Mouse (Mus musculus) CH12F3 (cell line): Measurements from ENCODE around the gene Tead3.

ENCODE experiments used
- in situ Hi-C: fragments of 300-500 bp; cut with MboI; formaldehyde crosslinking; loops from 2 replicates; pipeline ENCODE4 v1.14.3; 2020; ENCODE audit warnings: low sequenced_read_pairs

The Tead3 gene

DNA sequence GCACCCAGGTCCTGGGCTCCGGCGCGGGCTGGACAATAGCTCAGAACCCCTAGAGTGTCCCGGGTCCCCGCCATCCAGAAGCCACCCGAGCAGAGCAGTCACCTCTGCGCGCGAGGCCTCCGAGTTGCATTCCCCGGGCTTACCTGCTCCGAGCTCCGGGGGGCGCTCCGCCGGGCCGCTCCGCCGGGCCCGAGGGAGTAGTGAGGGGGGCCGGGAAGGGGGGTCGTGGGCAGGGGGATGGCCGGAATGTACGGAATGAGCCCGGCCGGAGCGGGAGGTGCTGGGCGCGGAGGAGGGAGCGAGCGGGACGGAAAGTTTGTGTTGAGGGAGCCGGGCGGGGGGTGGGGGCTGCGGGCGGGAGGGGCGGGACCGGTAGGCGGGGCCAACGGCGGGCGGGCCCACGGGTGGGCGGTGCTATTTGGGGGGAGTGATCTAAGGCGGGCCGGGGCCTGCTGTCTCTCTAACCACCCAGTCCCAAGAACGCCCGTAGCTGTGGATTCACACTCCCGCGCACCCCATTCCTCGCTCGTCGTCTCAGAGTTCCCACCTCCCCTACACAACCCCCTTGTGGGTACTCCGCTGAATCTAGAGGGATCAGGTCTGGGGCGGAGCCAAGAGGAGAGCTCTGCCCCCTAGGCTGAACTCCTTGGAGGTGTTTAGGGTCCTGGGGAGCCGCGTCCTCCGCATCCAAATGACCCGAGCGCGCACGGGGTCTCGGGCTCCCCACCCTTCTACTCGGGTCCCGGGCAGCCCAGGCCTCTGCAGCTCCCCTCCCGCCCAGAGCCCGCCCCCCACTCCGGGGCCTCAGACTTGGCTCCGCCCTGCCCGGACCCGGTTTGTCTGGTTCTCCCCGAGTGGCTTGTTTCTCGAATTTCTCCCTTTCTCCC, at the start of gene Tead3:
TSS of gene Tead3 (minus strand) at position 352 of the 887 bp plus-strand sequence.
- in situ Hi-C loops: no loop called here

DNA sequence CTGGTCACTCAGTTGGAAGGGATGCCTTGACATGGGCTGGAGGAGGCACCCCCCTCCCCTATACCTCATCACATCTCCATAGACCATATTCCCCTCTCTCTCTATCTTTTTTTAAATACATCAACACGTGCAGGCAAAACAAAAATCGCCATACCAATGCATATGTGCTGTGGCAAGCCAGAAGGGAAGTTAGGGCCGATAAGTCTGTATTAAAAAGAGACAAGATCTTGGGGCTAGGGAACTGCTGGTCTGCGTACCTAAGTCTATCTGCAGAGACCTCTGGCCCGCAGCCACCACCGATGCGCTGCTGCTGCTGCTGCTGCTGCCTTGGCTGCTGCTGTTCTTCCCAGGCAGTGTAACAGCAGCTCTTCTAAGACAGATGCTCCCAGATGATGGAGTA, 44.4 kb upstream of the Tead3 start:
- in situ Hi-C loops: no loop called here

DNA sequence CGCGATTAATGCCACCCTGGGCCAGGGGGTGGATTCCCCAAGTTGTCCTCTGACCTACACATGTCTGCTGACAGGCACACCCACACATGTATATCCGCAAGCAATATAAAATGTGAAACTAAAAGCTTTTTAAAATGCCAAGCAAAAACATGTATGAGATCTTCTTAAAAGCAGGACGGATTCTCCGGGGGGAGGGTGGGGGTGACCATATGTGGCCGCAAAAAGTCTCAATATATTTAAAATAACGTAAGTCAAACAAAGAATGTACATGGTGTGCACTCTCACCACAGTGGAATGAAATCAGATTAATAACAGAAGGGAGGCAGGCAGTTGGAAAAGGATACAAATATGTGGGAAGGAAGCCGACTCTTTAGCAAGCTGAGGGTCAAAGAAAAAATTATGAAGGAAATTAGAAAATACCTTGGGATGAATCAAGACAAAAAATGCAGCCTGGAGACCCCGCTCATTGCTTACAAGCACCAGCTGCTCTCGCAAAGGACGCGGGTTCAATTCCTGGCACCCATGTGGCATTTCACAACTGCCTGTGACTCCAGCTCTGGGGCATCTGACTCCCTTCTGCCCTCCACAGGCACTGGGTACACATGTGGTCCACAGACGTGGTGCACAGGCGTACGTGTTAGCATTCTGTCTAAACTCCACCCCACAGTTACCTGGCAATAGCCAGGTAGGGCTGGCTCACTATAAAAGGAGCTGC, 43.6 kb upstream of the Tead3 start:
- in situ Hi-C loops: no loop called here

DNA sequence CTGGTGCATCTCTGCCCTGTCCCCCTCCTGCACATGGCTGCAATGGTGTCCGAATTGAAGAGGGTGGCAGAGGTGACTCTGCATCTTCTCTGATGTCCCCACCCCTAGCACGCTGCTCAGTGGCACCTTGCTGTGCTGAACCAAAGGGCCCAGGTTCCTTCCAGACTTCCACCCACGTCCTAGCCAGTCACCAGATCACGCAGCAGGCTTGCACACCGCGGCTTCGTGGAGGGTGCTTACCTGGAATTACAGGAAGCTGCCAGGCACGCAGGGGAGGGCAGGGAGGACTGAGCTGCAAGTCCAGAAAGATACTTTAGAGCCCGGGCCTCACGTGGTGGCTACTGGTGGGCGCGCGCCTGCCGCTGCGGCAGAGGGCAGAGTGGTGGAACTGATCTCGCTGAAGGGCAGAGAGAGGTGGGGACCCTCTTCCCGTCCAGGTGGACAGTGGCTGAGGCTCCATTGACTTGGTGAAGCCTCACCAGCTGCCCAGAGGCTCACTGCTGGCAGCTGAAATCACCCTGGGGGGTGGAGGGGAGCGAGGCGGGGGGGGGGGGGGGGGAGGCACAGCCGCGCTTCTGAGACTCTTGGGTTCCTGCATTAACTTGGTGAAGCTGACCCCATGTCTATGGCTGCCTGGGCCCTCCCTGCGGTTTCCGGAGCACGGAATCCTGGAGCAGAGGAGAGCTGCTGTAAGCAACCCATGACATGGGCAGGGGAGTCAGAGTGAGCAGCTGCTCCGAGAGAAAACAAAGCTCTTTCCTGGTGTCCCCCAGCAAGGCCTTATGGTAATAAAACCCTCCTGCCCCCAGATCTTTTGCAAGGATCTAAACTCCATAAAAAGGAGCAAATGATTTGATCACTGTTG, 41.2 kb upstream of the Tead3 start:
- in situ Hi-C loops: no loop called here

DNA sequence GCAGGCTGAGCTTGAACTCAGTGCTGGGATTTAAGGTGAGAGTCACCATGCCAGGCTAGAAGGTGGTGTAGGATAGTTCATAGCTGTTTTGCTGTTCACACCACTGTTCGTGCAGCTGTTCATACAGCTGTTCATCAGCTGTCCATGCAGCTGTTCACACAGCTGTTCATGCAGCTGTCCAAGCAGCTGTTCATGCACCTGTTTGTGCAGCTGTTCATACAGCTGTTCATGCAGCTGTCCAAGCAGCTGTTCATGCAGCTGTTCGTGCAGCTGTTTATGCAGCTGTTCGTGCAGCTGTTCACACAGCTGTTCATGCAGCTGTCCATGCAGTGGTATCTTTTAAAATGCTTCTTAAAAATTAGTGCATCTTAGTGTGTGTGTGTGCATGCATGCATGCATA, 37.9 kb upstream of the Tead3 start:
- in situ Hi-C loops: loop anchor here (10.0 kb wide), 1 partner anchor 146 kb away; the partner anchor contains the start of gene Armc12

DNA sequence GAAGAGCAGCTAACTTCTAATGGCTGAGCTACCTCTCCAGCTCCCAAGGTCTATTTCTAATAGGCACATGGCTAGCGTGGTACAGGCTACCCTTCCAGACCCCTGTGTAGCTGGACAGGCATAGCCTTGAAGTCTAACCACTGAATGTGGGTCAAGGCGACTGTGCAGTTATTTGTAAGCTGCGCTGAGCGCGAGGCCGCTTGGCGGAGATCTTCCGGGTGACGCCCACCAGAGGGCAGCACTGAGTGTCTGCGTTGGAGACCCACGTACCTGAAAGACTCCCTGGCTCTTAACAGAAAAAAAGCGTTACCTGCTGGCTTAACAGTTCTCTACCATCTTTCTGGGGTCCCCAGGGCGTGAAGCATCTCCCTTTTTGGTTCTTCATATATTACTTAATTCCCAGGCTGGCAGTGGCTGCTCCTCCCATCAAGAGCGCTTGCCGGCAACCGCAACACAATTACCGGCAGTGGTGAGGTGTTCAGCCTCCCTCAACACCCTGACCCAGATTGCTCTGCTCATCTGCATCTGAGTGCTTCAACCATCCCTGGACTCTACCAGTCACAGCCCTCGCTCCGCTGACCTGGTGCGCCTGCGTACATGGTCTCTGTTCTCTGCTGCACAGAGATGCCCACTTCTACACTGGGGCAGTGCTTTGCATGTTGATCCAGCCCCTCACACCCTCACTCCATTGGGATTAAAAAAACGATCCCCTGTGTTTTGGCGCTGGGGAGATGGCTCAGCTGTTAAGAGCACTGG, 35.7 kb upstream of the Tead3 start:
- in situ Hi-C loops: loop anchor here (10.0 kb wide), 1 partner anchor 148 kb away; the partner anchor contains the start of gene Armc12

DNA sequence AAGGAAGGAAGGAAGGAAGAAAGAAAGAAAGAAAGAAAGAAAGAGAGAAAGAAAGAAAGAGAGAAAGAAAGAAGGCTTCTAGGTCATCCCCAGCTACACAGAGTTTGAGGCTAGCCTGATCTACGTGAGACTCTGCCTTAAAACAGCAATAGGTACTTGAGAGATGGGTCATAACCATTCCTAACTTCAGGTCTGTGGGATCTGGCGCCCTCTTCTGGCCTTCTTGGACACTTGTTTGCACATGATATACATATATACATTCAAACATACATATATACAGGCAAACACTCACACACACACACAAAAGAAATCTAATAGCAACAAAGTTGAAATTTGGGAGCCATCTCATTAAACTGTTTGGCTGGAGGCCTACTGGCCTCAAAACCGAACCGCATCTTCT, 33.7 kb upstream of the Tead3 start:
- in situ Hi-C loops: loop anchor here (10.0 kb wide), 1 partner anchor 151 kb away; the partner anchor contains the start of gene Armc12

DNA sequence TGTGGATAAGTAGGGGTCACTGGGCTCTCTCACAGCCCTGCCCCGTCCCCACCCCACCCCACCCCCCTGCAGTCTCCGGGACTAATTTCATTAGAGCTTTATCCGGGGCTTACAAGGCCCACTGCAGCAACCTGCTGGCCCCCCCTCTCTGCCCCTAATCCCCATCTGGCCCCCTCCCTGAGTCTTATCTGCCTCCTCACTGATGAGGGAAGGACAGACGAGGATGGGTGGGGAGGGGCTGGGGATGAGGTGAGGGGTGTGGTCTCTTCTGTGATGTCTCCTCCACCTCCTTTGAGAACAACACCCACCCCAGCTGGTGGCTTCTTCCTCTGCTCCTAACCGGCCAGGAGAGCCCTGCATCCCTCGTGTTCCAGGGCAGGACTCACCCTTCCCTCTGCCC, 29.6 kb upstream of the Tead3 start:
- in situ Hi-C loops: loop anchor here (10.0 kb wide), 1 partner anchor 155 kb away; the partner anchor contains the start of gene Armc12

DNA sequence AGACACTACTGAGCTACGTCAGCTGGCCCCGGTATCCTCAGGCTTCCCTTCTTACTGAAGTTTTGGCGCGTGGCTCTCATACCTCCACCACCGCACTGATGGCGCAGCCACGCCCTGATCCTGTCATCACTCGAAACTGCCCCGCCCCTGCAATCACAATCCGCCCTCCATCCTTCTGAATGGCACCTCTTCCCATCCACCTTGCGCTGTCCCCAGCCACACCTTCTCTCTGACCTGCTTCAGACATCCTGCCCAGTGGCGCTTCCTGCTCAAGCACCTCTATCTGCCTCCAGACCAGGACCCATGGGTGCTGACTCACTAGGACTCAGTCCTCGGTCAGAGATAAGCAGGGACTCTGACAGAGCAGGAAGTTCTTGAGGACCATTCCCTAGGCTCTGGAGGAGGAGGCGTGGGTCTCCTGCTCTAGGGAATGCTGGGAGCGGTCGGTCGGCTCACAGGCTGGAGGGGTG, 25.0 kb upstream of the Tead3 start:
- in situ Hi-C loops: no loop called here

DNA sequence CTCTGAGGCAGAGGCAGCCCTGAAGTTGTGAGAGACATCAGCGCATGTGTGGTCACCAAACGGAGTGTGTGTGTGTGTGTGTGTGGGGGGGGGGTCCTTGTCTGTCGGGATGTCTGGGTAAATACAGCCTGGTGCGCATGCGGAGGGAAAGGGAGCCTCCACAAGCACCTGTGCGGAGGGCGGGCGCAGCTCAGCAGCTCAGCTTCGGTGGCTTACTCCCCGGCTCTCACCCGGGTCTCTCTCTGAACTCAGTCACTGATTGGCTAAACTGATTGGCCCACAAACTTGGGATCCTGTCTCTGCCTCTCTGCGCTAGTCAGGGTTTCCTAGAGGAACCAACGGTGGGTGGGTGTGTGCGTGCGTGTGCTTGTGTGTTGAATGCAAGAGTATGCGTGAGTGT, 23.9 kb upstream of the Tead3 start:
- in situ Hi-C loops: no loop called here

DNA sequence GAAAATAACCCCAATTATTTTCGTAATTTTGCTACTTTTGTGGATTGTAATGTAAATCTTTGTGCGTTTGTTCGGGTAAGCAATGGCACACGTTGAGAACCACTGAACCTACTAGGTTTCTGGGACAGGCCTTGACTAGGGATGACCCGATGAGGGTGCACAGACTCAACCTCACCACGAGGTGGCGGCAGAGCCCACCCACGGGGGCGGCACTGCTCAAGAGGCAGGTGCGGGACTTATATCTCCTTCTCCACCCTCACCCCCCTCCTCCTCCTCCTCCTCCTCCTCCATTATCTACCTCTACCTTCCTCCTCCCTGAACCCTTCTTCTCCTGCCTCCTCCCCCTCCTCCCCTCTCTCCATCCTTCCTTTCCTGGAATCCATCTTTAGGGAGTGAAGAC, 23.2 kb upstream of the Tead3 start:
- in situ Hi-C loops: no loop called here

DNA sequence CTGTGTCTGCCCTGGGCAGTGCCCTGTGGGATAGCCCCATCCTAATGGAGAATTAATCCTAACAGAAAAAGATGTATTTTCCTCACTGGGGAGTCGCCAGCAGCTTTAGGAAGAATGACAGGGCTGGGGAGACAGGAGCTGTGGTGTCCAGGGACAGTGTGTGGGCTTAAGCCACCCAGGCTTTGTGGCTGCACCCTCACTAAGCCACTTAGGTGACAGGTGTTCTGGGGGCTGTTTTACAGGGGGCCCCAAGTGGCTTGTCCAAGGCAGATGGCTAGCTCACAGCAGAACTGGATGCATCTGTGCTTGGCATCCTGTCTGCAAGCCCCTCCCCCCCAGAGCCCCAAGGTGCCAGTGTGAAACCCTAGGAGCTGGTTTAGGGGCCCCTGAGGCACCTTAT, 21.3 kb upstream of the Tead3 start:
- in situ Hi-C loops: no loop called here

DNA sequence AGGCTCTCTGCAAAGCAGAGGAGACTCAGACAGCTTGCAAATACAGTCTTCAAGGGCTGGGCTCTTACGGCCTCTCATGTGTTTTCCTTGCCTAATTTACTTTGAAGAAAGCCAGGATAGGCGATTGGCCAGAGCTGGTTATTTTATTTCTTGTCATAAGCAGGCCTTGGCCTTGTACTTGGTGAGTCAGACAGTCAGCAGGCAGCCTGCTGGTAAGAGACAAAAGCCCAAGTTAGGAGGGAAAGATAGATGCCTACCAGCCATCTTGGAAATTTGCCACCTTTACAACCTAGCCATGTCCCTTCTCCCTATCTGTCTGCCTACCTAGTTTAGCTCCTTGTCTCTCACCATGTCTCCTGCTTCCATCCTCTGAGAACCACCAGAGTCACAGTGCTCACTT, 20.7 kb upstream of the Tead3 start:
- in situ Hi-C loops: no loop called here

DNA sequence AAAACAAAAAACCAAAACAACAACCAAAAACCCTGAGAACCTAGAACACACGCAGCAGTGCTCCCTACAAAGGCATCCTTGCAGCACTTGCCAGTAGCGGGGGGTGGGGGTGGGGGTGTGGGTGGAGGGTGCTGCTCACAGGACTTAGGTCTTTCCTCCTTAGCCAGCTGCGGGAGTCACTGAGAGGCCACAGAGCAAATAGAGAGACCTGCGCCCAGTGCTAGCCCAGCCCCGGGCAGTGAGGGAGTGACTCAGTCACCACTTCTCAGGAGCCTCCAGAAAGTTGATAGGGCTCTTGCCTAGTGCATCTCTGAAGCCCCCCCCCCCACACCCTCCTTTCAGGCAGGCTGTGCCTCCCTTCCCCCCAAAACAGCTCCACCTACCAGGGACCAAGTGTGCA, 18.4 kb upstream of the Tead3 start:
- in situ Hi-C loops: no loop called here

DNA sequence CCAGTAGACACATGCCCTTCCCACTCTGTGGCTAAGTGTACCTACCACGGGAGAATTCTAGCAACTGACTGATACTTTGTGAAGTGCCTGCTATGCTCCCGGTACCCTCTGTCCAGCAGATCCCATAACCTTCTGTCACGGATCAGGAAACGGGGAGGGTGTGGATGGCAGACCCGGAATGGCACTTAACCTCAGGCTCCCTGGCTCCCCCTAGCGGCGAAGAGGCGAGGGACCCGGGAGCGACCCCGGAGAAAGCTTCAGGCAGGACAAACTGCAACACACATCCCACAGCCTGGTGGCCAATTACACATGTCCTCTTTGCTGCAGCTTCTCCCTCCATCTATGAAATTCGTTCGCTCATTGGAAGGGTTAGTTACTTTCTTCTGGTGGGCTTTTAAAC, 17.8 kb upstream of the Tead3 start:
- in situ Hi-C loops: no loop called here

DNA sequence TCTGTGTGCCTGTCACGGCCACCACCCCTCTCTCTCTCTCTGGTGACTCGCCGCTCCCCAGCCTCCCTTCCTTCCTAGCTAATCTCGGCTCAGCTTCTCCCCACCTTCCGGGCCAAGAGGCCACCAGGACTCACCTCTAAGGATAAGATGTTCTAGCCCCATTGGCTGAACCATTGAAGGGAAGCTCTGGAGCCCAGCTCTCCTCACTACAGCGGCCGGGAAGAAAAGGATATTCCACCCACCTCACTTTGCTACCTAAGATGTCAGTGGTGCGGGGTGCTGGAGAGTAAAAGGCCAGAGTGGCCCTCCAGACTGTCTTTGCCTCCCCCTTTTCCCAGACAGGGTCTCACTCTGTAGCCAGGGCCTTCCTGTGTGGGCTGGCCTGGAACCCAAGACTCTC, 14.5 kb upstream of the Tead3 start, which contains the start of gene Tulp1:
TSS of gene Tulp1 (minus strand) at position 101 of the 400 bp plus-strand sequence.
- in situ Hi-C loops: no loop called here

DNA sequence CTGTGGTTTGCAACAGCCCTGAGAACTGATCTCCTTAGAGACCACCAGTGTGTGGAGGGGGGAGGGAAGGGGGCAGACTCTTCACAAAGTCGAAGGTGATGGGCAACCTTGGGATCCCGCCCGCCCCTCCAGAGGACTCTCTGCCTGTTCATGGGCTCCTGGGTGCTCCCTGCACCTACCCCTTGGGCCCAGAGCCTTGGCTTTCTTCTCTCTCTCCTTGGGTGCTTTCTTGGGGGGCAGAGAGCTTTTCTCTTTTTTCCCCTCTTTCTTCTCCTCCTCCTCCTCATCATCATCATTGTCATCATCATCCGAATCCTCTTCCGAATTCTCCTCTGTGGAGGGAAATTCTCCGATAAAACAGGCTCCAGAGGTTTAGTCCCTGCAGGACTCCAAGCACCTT, 12.9 kb upstream of the Tead3 start:
- in situ Hi-C loops: no loop called here

DNA sequence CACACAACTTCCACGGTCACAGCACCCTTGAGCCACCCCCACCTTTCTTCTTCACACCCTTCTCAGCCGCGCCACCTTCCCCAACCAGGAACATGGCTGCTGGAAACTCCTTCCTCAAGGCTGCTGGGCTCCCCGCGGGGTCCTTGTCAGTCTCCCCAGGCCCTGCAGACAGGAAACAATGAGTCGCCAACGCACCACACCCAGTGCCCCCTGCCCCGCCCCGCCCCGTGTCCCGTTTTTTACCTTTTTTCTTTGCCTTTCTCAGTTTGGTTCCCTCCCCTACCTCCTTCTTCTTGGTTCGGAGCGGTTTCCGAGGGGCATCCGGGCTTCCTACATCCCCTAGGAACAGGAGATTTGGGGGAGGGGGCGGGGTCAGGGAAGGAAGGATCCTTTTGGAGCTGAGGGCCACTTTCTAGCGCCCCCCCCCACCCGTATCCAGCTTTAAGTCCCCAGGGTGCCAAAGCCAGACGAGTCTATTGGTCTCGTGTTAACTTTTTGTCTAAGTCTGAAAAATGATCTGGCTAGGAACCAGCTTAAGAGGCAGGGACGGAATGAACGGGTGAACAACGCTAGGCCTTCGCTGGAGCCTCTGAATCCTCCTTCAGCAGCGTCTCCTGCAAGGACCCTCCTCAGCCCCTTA, 12.2 kb upstream of the Tead3 start:
- in situ Hi-C loops: no loop called here

DNA sequence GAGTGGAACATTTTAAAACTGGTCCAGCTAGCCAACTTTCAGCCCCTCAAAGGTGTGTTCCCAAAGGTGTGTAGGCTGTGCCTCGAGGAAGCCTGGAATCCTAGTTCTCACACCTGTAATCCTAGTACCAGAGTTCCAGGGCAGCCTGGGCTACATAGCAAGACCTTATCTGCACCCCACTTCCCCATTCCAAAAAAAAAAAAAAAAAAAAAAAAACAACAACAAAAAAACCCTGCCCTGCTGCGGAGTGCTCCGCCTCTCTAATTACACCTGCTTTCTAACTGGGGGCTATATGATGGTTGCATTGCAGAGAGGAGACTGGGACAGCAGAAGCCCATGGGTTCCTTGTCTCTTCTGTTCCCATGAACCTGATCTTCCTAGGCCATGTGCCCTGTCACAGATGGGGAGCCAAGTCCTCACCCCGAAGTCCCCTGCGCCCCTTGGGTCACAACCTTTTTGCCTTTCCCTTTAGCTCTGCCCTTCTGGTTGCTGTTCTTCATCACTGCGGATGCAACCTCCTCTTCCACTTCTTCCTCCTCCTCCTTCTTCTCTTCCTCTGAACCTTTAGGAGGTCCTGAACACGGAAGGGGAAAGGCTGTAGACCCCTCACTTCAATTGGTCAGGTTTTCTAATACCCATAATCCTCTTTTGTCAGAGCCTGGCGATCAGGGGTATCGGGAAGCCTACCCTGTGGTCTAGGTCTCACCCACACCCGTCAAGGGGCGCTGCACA, 11.5 kb upstream of the Tead3 start:
- in situ Hi-C loops: no loop called here
